Mouse (Mus musculus): ENCODE measurements around the gene Hace1. TPM values are rescaled to one million over a fixed set of nuclear protein-coding genes. Genes with fewer than 3 reads are reported as not detected.

The Hace1 gene
- polyA plus RNA-seq, 1 experiment, result 12.1 TPM

- no peak for TF ChIP-seq POLR2A (IDR thresholded peaks at IDR 0.05; ENCODE audit: borderline replicate concordance, low read depth, low read length)
- no peak for TF ChIP-seq CTCF (IDR thresholded peaks at IDR 0.05; ENCODE audit: low read depth, low read length)
- Histone ChIP-seq H3K27ac (ENCODE audit: insufficient read depth, low read depth, low read length) (no peak overlapping the region), H3K4me1 (ENCODE audit: control insufficient read depth, insufficient read depth, low read length) (no peaks in the 10 kb centered on the region), H3K4me3 (ENCODE audit: insufficient read depth, low read length) (no peak overlapping the region)
Measured at GRCm38 (mm10) chr10:45694931-45695330, 117.3 kb downstream of the Hace1 start.

GRCm38 (mm10) chr10:45695522-45695921 is 117.9 kb downstream of the Hace1 start:
- H3K4me1 ChIP-seq (ENCODE audit: control insufficient read depth, insufficient read depth, low read length), result no peaks in the 10 kb centered on the region
- no peak overlapping the region for H3K4me3 ChIP-seq (ENCODE audit: insufficient read depth, low read length)
- TF ChIP-seq POLR2A (IDR thresholded peaks at IDR 0.05; ENCODE audit: borderline replicate concordance, low read depth, low read length), result no peak
- TF ChIP-seq CTCF (IDR thresholded peaks at IDR 0.05; ENCODE audit: low read depth, low read length), result no peak
- H3K27ac ChIP-seq (ENCODE audit: insufficient read depth, low read depth, low read length), result no peak overlapping the region

- TF ChIP-seq CTCF (IDR thresholded peaks at IDR 0.05; ENCODE audit: low read depth, low read length) (no peak), POLR2A (IDR thresholded peaks at IDR 0.05; ENCODE audit: borderline replicate concordance, low read depth, low read length) (no peak)
- H3K4me1 ChIP-seq (ENCODE audit: control insufficient read depth, insufficient read depth, low read length), result no peaks in the 10 kb centered on the region
- H3K4me3 ChIP-seq (ENCODE audit: insufficient read depth, low read length), result no peak overlapping the region
- H3K27ac ChIP-seq (ENCODE audit: insufficient read depth, low read depth, low read length), result no peak overlapping the region
Measured at GRCm38 (mm10) chr10:45698930-45699329, 121.3 kb downstream of the Hace1 start.

DNA sequence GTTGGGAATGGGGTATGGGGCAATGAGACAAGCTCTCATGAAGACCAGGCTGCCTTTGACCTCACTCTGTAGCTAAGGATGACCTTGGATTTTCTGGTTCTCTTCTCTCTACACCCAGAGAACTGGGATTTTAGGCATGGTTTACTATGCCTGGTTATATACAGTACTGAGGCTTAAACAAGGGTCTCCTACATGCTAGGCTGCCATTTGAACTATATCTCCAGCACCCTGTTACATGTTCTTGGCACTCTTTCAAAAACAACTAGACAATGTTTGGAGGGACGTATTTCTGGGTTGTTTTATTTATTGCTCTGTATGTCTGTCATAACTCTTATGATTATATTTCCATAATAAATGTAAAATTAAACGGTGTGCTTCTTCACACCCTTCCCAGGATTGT is 129.2 kb downstream of the Hace1 start:
- no peaks in the 10 kb centered on the region for H3K4me1 ChIP-seq (ENCODE audit: control insufficient read depth, insufficient read depth, low read length)
- H3K27ac ChIP-seq (ENCODE audit: insufficient read depth, low read depth, low read length), result no peak overlapping the region
- no peak overlapping the region for H3K4me3 ChIP-seq (ENCODE audit: insufficient read depth, low read length)
- no peak for TF ChIP-seq POLR2A (IDR thresholded peaks at IDR 0.05; ENCODE audit: borderline replicate concordance, low read depth, low read length)
- TF ChIP-seq CTCF (IDR thresholded peaks at IDR 0.05; ENCODE audit: low read depth, low read length), result no peak

- no peak for TF ChIP-seq CTCF (IDR thresholded peaks at IDR 0.05; ENCODE audit: low read depth, low read length)
- TF ChIP-seq POLR2A (IDR thresholded peaks at IDR 0.05; ENCODE audit: borderline replicate concordance, low read depth, low read length), result no peak
- Histone ChIP-seq H3K4me3 (ENCODE audit: insufficient read depth, low read length) (no peak overlapping the region), H3K4me1 (ENCODE audit: control insufficient read depth, insufficient read depth, low read length) (no peaks in the 10 kb centered on the region), H3K27ac (ENCODE audit: insufficient read depth, low read depth, low read length) (no peak overlapping the region)
Measured at GRCm38 (mm10) chr10:45710848-45711247, 133.2 kb downstream of the Hace1 start.

GRCm38 (mm10) chr10:45711348-45711747 is 133.7 kb downstream of the Hace1 start:
- Histone ChIP-seq H3K4me1 (ENCODE audit: control insufficient read depth, insufficient read depth, low read length) (no peaks in the 10 kb centered on the region), H3K4me3 (ENCODE audit: insufficient read depth, low read length) (no peak overlapping the region), H3K27ac (ENCODE audit: insufficient read depth, low read depth, low read length) (no peak overlapping the region)
- TF ChIP-seq CTCF (IDR thresholded peaks at IDR 0.05; ENCODE audit: low read depth, low read length), result no peak
- no peak for TF ChIP-seq POLR2A (IDR thresholded peaks at IDR 0.05; ENCODE audit: borderline replicate concordance, low read depth, low read length)

Other genes with a start within 250 kb of the Hace1 start
- gene Bves, start 242.1 kb upstream of the Hace1 start, polyA plus RNA-seq (2012; ENCODE audit: insufficient read depth, insufficient read length, missing spikeins), result not detected in 2 replicates
- gene Lin28b, start 91.4 kb upstream of the Hace1 start, polyA plus RNA-seq (2012; ENCODE audit: insufficient read depth, insufficient read length, missing spikeins), result not detected in 2 replicates

Measured in bone marrow macrophage, adult 2 months (primary cell).